18 mouse cellular contexts compared by ENCODE assay signal in the genomic region with DNA sequence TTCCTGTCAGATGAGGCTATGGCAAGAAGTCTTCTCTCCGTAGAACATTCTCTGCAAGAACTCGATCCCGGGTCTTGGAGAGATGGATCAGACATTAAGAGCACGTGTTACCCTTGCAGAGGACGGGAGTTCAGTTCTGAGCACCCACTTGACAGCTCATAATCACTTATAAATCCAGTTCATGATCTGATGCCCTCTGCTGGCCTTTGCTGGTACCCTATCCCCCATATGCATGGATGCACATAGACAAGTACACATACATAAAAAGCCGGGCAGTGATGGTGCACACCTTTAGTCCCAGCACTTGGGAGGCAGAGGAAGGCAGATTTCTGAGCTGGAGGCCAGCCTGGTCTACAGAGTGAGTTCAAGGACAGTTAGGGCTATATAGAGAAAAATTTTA.
DNase-seq lines count a peak whose midpoint lies in the region; ATAC-seq and TF ChIP-seq lines count a peak whose summit lies in the region.
"Had no signal": no experiment of that assay in that cellular context is flagged by ENCODE, and none has a peak within 500 bp of the region (broad histone marks: within the 10 kb centered on the region; RNA-seq: fewer than 3 reads in every experiment).

No protein-coding gene starts in this region.

- TF ChIP-seq EP300 in liver, postnatal 0 days (IDR thresholded peaks at IDR 0.05; ENCODE audit: low read depth), result no peak

- no peaks in the 10 kb centered on the region for H3K36me3 ChIP-seq in liver, postnatal 0 days (replicated peaks; ENCODE audit: insufficient read depth, low read length)
- H3K36me3 ChIP-seq in E14TG2a.4 (ENCODE audit: insufficient read depth, low read length), result no peaks in the 10 kb centered on the region
- no peaks in the 10 kb centered on the region for H3K36me3 ChIP-seq in forebrain, postnatal 0 days (ENCODE audit: insufficient read depth)
- H3K36me3 ChIP-seq: heart, embryonic 12.5 days; lung, embryonic 15.5 days had no signal

- no peak overlapping the region for H3K4me3 ChIP-seq in liver, postnatal 0 days (ENCODE audit: low read depth, low read length)
- H3K4me3 ChIP-seq in E14TG2a.4 (replicated peaks; ENCODE audit: low read length), result no peak overlapping the region
- no peak overlapping the region for H3K4me3 ChIP-seq in forebrain, postnatal 0 days (ENCODE audit: low read depth, low read length)
- H3K4me3 ChIP-seq: erythroblast, embryonic 14.5 days; heart, embryonic 12.5 days; lung, embryonic 15.5 days; myocyte had no signal

- H3K27me3 ChIP-seq in liver, postnatal 0 days (ENCODE audit: insufficient read depth, low read length), result no peaks in the 10 kb centered on the region
- no peaks in the 10 kb centered on the region; the same call in 1 of the 2 replicates for H3K27me3 ChIP-seq in E14TG2a.4 (ENCODE audit: insufficient read depth, low read length)
- H3K27me3 ChIP-seq in forebrain, postnatal 0 days (ENCODE audit: insufficient read depth, low read length), result no peaks in the 10 kb centered on the region
- H3K27me3 ChIP-seq: heart, embryonic 12.5 days; lung, embryonic 15.5 days had no signal

- TF ChIP-seq POLR2A in brain, embryonic 14.5 days (IDR thresholded peaks at IDR 0.05; ENCODE audit: borderline replicate concordance, extremely low read depth, insufficient read depth, insufficient read length, poor library complexity, severe bottlenecking), result no peak

- no peaks in the 10 kb centered on the region for H3K4me1 ChIP-seq in liver, postnatal 0 days (ENCODE audit: insufficient read depth)
- no peaks in the 10 kb centered on the region for H3K4me1 ChIP-seq in E14TG2a.4 (replicated peaks; ENCODE audit: low read depth, low read length)
- H3K4me1 ChIP-seq in forebrain, postnatal 0 days (ENCODE audit: insufficient read depth), result no peaks in the 10 kb centered on the region
- H3K4me1 ChIP-seq: heart, embryonic 12.5 days; lung, embryonic 15.5 days had no signal

- no peak for ATAC-seq in liver, postnatal 0 days
- no peak for ATAC-seq in forebrain, postnatal 0 days
- ATAC-seq: forebrain, embryonic 16.5 days had no signal

- peak; percentile 11; the same call in 1 of the 2 replicates for TF ChIP-seq CTCF in liver, postnatal 0 days (IDR thresholded peaks at IDR 0.05; ENCODE audit: low read depth)
- 0 out of 2 replicates have a peak, but pooled peaks have one; percentile 14 for TF ChIP-seq CTCF in E14TG2a.4 (conservative IDR thresholded peaks at IDR 0.05; ENCODE audit: low read length)
- 0 out of 2 replicates have a peak, but pooled peaks have one; percentile 1 for TF ChIP-seq CTCF in brain, embryonic 14.5 days (IDR thresholded peaks at IDR 0.05; ENCODE audit: borderline replicate concordance, extremely low read depth, insufficient read depth, insufficient read length)
- no peak for TF ChIP-seq CTCF in forebrain, postnatal 0 days (IDR thresholded peaks at IDR 0.05; ENCODE audit: low read depth)

- no peak overlapping the region for H3K9ac ChIP-seq in liver, postnatal 0 days (replicated peaks)
- H3K9ac ChIP-seq in forebrain, postnatal 0 days, result no peak overlapping the region
- H3K9ac ChIP-seq: heart, embryonic 12.5 days; lung, embryonic 15.5 days had no signal

- H3K9me3 ChIP-seq in liver, postnatal 0 days (ENCODE audit: low read length), result no peaks in the 10 kb centered on the region
- H3K9me3 ChIP-seq in E14TG2a.4 (ENCODE audit: low read length), result peaks cover 10% of the 10 kb centered on the region
- no peaks in the 10 kb centered on the region for H3K9me3 ChIP-seq in forebrain, postnatal 0 days (ENCODE audit: low read length)
- H3K9me3 ChIP-seq: heart, embryonic 12.5 days; lung, embryonic 15.5 days had no signal

- DNase-seq in liver, postnatal 0 days, result no peak
- DNase-seq in liver (no peak), 416B (ENCODE audit: low read depth) (peak; percentile 71)
- no peak for DNase-seq in brain, embryonic 14.5 days (ENCODE audit: low read depth)
- DNase-seq in gastrocnemius, postnatal 36 days, result no peak
- DNase-seq in forebrain, postnatal 0 days, result no peak
- DNase-seq: adrenal gland, adult 2 months; cerebellum, adult 9-10 months; gastrocnemius, postnatal 14 days; kidney, adult 18-20 months; right cerebral cortex, postnatal 4 days had no signal

- H3K4me2 ChIP-seq in liver, postnatal 0 days (ENCODE audit: low read depth, low read length), result no peak overlapping the region
- no peak overlapping the region for H3K4me2 ChIP-seq in forebrain, postnatal 0 days (ENCODE audit: low read depth)
- H3K4me2 ChIP-seq: heart, embryonic 12.5 days; lung, embryonic 15.5 days; midbrain, embryonic 11.5 days had no signal

- intact Hi-C loops in gastrocnemius, postnatal 36 days (cut with DNase I), result no loop called here

- H3K27ac ChIP-seq in liver, postnatal 0 days (ENCODE audit: low read depth), result no peak overlapping the region
- H3K27ac ChIP-seq in forebrain, postnatal 0 days (ENCODE audit: low read depth, low read length), result no peak overlapping the region
- H3K27ac ChIP-seq: lung, embryonic 15.5 days had no signal

- WGBS in liver, postnatal 0 days (ENCODE audit: insufficient replicate concordance), result 73% methylated on average over 6 of the region's 6 CpGs
- 91% methylated on average over 6 of the region's 6 CpGs for WGBS in forebrain, postnatal 0 days
